10 mouse cellular contexts compared by ENCODE assay signal in genomic region chr13:63108601-63109000, GRCm38 (mm10).
DNase-seq lines count a peak whose midpoint lies in the region; ATAC-seq and TF ChIP-seq lines count a peak whose summit lies in the region.
"Had no signal": no experiment of that assay in that cellular context is flagged by ENCODE, and none has a peak within 500 bp of the region (broad histone marks: within the 10 kb centered on the region; RNA-seq: fewer than 3 reads in every experiment).

No protein-coding gene starts in this region.

- H3K4me3 ChIP-seq in kidney, postnatal 0 days (replicated peaks; ENCODE audit: low read depth, low read length), result no peak overlapping the region
- no peak overlapping the region for H3K4me3 ChIP-seq in kidney, embryonic 16.5 days (ENCODE audit: low read length)
- no peak overlapping the region for H3K4me3 ChIP-seq in bone marrow macrophage, adult 2 months (ENCODE audit: insufficient read depth, low read length)
- H3K4me3 ChIP-seq in midbrain, embryonic 15.5 days, result no peak overlapping the region
- H3K4me3 ChIP-seq in intestine, postnatal 0 days (ENCODE audit: low read depth, low read length), result no peak overlapping the region
- H3K4me3 ChIP-seq: embryonic facial prominence, embryonic 12.5 days had no signal

- TF ChIP-seq POLR2A in bone marrow macrophage, adult 2 months (IDR thresholded peaks at IDR 0.05; ENCODE audit: borderline replicate concordance, low read depth, low read length), result no peak

- no peaks in the 10 kb centered on the region; the same call in 1 of the 2 replicates for H3K4me1 ChIP-seq in kidney, postnatal 0 days (replicated peaks; ENCODE audit: insufficient read depth, low read length)
- H3K4me1 ChIP-seq in kidney, embryonic 16.5 days (ENCODE audit: insufficient read depth, low read length), result peaks cover 12% of the 10 kb centered on the region
- H3K4me1 ChIP-seq in bone marrow macrophage, adult 2 months (ENCODE audit: control insufficient read depth, insufficient read depth, low read length), result peaks cover 79% of the 10 kb centered on the region
- H3K4me1 ChIP-seq in midbrain, embryonic 15.5 days, result peaks cover 4% of the 10 kb centered on the region; the same call in 1 of the 2 replicates
- peaks cover 4% of the 10 kb centered on the region; the same call in 1 of the 2 replicates for H3K4me1 ChIP-seq in intestine, postnatal 0 days (replicated peaks; ENCODE audit: control insufficient read depth, insufficient read depth, low read length)

- no peaks in the 10 kb centered on the region for H3K9me3 ChIP-seq in kidney, postnatal 0 days (replicated peaks; ENCODE audit: low read length)
- no peaks in the 10 kb centered on the region for H3K9me3 ChIP-seq in kidney, embryonic 16.5 days (ENCODE audit: low read length)
- H3K9me3 ChIP-seq in midbrain, embryonic 15.5 days, result no peaks in the 10 kb centered on the region
- no peaks in the 10 kb centered on the region for H3K9me3 ChIP-seq in intestine, postnatal 0 days (ENCODE audit: control insufficient read depth)
- H3K9me3 ChIP-seq: embryonic facial prominence, embryonic 12.5 days had no signal

- no peaks in the 10 kb centered on the region for H3K27me3 ChIP-seq in kidney, postnatal 0 days (ENCODE audit: insufficient read depth, low read length)
- no peaks in the 10 kb centered on the region for H3K27me3 ChIP-seq in kidney, embryonic 16.5 days (ENCODE audit: insufficient read depth, low read length)
- no peaks in the 10 kb centered on the region for H3K27me3 ChIP-seq in midbrain, embryonic 15.5 days (replicated peaks)
- H3K27me3 ChIP-seq in intestine, postnatal 0 days (replicated peaks; ENCODE audit: control insufficient read depth, insufficient read depth, low read length), result no peaks in the 10 kb centered on the region
- H3K27me3 ChIP-seq: embryonic facial prominence, embryonic 12.5 days; Patski had no signal

- no peak for TF ChIP-seq CTCF in kidney, postnatal 0 days (IDR thresholded peaks at IDR 0.05; ENCODE audit: low read depth)
- no peak for TF ChIP-seq CTCF in bone marrow macrophage, adult 2 months (IDR thresholded peaks at IDR 0.05; ENCODE audit: low read depth, low read length)
- TF ChIP-seq CTCF in intestine, postnatal 0 days (IDR thresholded peaks at IDR 0.05; ENCODE audit: low read depth), result no peak

- DNase-seq in kidney, postnatal 0 days (ENCODE audit: low spot score), result no peak
- peak; percentile 76 to 88 for DNase-seq in heart, adult 9 months (ENCODE audit: low spot score in 2 of 2)
- DNase-seq in lung, postnatal 4 days, result peak; percentile 56 to 79
- no peak for DNase-seq in right cerebral cortex, postnatal 36 days (ENCODE audit: low spot score in 2 of 2)

- H3K27ac ChIP-seq in kidney, postnatal 0 days, result no peak overlapping the region
- H3K27ac ChIP-seq in kidney, embryonic 16.5 days (ENCODE audit: low read length), result no peak overlapping the region
- peak overlapping the region; percentile 99 for H3K27ac ChIP-seq in bone marrow macrophage, adult 2 months (ENCODE audit: insufficient read depth, low read depth, low read length)
- no peak overlapping the region for H3K27ac ChIP-seq in midbrain, embryonic 15.5 days
- no peak overlapping the region for H3K27ac ChIP-seq in intestine, postnatal 0 days (ENCODE audit: low read depth, low read length)
- H3K27ac ChIP-seq: embryonic facial prominence, embryonic 12.5 days had no signal

- H3K9ac ChIP-seq in kidney, postnatal 0 days (ENCODE audit: low read depth, low read length), result no peak overlapping the region
- no peak overlapping the region for H3K9ac ChIP-seq in kidney, embryonic 16.5 days (replicated peaks; ENCODE audit: low read length)
- no peak overlapping the region for H3K9ac ChIP-seq in midbrain, embryonic 15.5 days
- no peak overlapping the region for H3K9ac ChIP-seq in intestine, postnatal 0 days (ENCODE audit: low read depth, low read length)
- H3K9ac ChIP-seq: embryonic facial prominence, embryonic 12.5 days had no signal

- WGBS in kidney, postnatal 0 days, result 60% methylated on average over 2 of the region's 2 CpGs
- WGBS in kidney, embryonic 16.5 days, result 61% methylated on average over 2 of the region's 2 CpGs
- 78% methylated on average over 2 of the region's 2 CpGs for WGBS in midbrain, embryonic 15.5 days
- WGBS in intestine, postnatal 0 days, result 66% methylated on average over 2 of the region's 2 CpGs

- ATAC-seq in kidney, postnatal 0 days (replicated peaks; ENCODE audit: low FRiP score, low read depth), result peak; percentile 17; the same call in 1 of the 2 replicates
- no peak for ATAC-seq in kidney, embryonic 16.5 days (ENCODE audit: low FRiP score, low TSS enrichment)
- ATAC-seq in midbrain, embryonic 15.5 days (replicated peaks), result no peak
- ATAC-seq in intestine, postnatal 0 days, result no peak

- no peaks in the 10 kb centered on the region for H3K36me3 ChIP-seq in kidney, postnatal 0 days (ENCODE audit: insufficient read depth, low read length)
- no peaks in the 10 kb centered on the region for H3K36me3 ChIP-seq in kidney, embryonic 16.5 days (ENCODE audit: insufficient read depth, low read length)
- H3K36me3 ChIP-seq in midbrain, embryonic 15.5 days (replicated peaks), result no peaks in the 10 kb centered on the region
- no peaks in the 10 kb centered on the region for H3K36me3 ChIP-seq in intestine, postnatal 0 days (ENCODE audit: control insufficient read depth, insufficient read depth)
- H3K36me3 ChIP-seq: embryonic facial prominence, embryonic 12.5 days had no signal

- no peak overlapping the region for H3K4me2 ChIP-seq in kidney, postnatal 0 days (ENCODE audit: low read length)
- H3K4me2 ChIP-seq in kidney, embryonic 16.5 days (replicated peaks; ENCODE audit: low read depth, low read length), result no peak overlapping the region
- no peak overlapping the region for H3K4me2 ChIP-seq in midbrain, embryonic 15.5 days
- H3K4me2 ChIP-seq in intestine, postnatal 0 days (replicated peaks; ENCODE audit: low read depth), result no peak overlapping the region
- H3K4me2 ChIP-seq: embryonic facial prominence, embryonic 12.5 days had no signal

Comparison
In these comparisons a context has a peak if more than half of its experiments do, and no peak if none do; other contexts are left out.
1. DNase-seq: peak in heart, adult 9 months (2 of 2) and lung, postnatal 4 days (2 of 2); none in kidney, postnatal 0 days (single experiment) and right cerebral cortex, postnatal 36 days (0 of 2).